Mouse (Mus musculus) left cerebral cortex, adult 8-10 months (tissue): ENCODE data around the gene Atp5mpl. TPM values are rescaled to one million over a fixed set of nuclear protein-coding genes. Genes with fewer than 3 reads are reported as not detected.

Source experiments
- DNase-seq, 2 experiments: peaks; one replicate each; pipeline ENCODE4 v3.0.0; 2022; ENCODE audit warnings: low spot score in 2 of 2
- total RNA-seq, 4 experiments: library from RNA; stranded (reverse); gene quantifications; 2 replicates each; pipeline ENCODE4 v1.2.4; 2022

Gene Atp5mpl
- 100 to 1,000 TPM; 352 to 403 (median 371) TPM for total RNA-seq

DNA sequence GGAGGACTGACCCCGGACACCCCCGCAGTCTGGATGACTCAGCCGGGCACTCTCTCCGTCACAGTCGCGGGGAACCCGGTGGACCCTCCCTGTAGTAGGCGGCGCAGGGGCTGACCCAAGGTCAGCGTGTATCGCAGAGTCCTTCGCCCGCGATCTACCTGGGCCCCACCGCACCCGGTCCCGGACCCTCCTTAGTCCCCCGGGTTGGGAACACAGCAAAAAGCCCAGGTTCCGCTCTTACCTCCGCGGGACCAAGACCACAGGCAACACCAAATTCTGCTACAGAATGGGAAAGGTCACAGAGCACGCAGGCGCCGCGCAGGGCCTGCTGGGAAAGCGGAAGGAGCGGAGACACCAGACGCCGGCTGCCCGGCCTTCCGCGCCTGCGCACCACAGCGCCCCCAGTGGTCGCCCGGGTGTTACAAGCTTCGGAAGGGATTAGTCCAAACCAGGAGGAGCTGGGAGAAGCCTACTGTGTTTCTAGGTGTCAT lies at the start of gene Atp5mpl:
Gene Atp5mpl (minus strand): TSS at position 295 of the 491 bp plus-strand sequence.
- DNase-seq = peak; percentile 89 to 99

DNA sequence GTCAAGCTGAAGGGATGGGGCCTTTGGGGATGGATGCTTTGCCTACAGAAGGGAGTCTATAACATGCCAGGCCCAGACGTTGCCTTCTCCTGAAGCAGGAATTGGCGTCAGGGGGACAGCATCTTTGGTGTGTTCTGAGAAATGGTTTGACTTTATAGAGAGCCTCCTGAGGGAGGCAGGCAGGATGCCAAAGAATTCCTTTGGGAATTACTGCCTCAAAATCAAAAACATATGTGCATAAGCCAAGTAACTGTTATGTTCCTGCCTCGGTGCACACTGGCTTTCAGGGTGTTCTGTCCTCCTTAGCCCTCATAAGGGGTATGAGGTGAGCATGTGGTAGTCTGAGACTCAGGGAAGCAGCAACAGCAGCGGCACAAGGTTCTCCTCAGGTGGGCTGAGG lies 49.6 kb upstream of the Atp5mpl start:
- DNase-seq = no peak

DNA sequence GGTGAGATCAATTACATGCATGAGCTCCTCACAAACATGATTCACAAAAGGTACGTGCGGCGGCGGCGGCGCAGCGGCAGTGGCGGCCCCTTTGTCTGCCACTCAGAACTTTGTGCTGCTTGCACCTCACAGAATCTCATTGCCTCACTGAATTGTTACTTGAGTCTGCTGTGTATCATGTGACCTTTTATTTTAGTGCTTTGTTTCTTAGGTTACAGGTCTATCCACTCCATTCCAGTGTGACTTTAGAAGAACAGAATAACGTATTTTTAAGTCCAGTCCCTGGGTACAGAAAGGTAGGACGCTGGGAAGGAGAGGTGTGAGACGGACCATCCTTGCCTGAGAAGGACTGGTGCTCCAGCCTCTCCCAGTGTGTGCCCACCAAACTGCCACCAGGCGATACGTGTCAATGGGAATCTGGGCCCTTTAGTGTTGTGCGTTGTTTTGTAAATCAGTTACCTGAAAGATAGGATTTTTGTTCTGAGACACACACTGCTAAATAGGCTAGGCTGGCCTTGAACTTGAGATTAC lies 46.6 kb upstream of the Atp5mpl start:
- no peak for DNase-seq

DNA sequence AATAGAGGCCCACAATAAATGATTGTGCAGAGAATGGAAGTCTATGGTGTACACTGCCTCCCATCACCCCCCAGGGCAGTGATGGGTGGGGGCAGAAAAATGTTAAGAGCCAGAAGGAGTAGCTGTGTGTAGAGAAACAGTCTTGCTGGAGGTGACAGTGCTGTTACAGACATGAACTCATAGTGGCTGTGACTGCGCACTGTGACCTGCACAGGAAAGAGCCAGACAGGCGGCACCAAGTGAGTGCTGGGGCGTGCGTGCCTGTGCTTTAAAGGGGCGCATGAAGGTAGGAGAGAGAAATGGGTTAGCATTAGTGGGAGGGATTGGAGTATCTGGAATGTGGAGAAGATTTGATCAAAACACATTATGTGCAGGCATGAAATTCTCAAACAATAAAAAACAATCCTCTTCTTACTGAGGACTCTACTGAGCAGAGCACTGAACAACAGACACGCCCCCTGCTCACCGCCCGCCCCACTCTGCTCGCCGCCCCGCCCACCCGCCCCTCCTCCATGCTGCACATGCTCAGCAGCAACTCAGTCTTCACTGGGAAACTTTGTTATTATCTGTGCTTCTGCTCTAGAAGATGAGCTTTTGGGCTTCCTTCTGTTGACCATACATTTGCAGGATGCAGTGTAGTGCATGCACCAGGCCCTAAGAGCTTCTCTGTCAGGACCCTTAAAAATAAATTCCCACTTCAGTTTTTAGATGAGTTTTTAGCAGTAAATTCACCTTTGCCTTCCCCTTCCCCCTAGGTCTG lies 45.9 kb upstream of the Atp5mpl start:
- no peak for DNase-seq

DNA sequence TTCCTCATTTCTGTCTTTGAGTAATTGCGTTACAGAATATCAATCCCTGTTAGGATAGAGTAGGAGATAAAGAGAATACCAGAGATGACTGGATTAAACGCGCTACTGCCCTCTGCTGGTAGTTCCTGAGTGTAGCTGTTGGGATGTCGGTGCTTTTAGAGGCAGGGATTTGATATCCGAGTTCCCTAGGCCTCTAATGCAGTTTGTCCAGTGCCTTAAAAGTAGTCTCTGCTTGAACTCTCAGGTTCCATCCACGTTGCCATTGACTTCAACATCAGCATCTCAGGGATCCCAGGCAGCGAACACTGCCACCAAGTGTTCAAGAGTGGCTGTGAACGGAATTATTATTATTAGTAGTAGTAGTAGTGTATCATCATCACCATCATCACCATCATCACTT lies 34.4 kb upstream of the Atp5mpl start:
- peak in 1 of 2 experiments; percentile 57 for DNase-seq

DNA sequence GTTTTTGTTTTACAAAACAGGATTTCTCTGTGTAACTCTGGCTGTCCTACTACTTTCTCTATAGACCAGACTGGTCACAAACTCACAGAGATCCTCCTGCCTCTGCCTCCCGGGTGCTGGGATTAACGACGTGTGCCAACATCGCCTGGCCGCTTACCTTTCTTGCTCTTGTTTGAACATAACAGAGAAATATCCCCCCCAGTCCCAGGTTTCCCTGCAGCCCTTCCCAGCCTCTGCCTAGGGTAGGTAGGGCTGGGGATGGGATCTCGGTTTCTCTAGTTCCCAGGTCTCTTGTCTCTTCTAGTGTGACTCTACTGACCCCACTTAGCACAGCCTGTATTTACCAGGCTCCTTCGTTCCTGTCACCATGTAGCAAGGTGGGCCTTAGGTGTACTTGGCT lies 33.0 kb upstream of the Atp5mpl start:
- no peak for DNase-seq

DNA sequence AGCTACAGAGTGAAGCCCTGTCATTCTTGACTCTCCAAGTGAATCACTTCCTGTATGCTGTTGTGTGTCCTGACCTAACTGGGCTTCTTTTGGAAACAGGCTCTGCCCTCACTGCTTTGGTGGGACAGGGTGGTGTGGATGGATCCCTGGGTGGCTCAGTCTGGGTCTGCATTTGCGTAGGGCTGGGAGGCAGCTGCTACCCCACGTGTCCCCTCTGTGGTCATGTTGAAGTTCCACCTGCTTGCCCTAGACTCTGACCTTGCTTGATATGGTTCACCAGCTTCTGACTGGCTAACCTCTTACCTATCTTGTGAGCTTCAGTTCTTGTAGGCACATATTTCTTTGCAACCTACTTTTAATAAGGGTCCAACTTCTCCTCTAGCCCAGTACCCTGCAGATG lies 28.4 kb upstream of the Atp5mpl start:
- DNase-seq = no peak

DNA sequence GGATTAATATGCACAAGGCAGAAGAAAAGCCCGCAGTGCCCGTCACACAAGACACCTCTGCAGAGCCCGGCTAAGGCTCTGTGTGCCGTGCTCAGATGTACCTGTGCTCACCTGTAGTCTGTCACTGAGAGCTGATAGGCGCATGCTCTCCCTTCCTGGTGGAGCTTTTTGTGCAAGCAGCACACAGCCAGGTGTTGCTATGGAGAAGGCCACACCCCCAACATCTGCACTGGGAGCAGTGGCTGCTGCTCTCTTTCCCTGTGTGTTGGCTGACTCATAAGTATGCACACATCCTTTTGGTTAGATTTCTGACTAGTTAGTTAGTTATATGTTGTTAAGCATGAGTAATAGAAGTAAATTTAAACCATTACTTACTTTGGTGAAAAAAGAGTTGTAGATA lies 25.8 kb upstream of the Atp5mpl start:
- no peak for DNase-seq

DNA sequence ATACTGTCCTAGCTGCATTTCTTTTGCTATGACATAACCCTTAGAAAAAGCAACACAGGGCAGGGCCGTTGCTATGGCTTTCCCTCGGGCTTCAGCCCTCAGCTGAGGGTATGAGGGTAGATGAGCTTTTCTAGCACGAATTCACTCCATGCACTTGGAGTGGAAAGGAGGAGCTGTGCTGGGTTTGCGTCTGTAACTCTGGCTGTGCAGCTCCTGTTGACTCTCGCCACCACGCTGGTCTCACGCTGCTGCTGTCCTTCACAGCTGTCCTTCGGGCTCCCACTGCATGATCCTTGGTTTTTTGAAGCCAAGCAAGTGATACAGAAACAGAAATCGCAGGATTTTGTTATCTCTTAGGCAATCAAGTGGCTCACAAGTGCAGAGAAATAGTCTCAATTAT lies 20.0 kb upstream of the Atp5mpl start:
- no peak for DNase-seq

DNA sequence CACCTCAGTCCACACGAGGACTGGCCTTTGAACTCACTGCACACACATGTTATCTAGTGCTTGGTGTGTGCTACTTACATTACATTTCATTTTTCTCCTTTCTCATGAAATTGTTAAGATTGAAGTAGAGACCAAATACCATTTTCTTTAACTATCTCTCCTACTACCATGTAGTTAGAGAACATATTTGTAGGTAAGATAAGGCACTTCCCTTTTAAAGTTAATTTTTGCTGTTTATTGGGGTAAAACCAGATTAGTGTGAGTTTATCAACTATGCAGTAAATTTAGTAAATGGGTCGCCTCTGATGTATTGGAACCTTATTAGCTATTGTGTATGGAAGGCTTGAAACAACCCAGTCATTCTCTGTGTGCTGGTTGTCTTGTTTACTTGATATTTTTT lies 16.4 kb upstream of the Atp5mpl start:
- DNase-seq = no peak

DNA sequence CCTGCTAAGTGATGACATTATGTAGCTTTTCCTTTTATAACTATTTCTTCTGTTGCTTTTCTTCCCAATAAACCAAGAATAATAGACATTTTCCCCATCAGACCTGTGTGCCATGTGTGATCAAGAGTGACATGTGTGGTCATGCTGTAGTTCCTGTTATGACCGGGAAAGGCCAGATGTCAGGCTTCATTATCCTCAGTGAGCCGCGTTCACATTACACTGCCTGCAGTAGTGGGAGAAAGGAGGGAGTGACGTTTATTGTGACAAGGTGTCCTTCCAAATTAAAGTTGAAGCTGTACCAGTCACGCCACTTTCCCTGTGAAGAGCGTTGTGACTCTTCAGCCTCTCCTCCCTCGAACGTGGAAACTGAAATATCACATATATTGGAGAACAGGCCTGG lies 15.1 kb upstream of the Atp5mpl start:
- DNase-seq = no peak

DNA sequence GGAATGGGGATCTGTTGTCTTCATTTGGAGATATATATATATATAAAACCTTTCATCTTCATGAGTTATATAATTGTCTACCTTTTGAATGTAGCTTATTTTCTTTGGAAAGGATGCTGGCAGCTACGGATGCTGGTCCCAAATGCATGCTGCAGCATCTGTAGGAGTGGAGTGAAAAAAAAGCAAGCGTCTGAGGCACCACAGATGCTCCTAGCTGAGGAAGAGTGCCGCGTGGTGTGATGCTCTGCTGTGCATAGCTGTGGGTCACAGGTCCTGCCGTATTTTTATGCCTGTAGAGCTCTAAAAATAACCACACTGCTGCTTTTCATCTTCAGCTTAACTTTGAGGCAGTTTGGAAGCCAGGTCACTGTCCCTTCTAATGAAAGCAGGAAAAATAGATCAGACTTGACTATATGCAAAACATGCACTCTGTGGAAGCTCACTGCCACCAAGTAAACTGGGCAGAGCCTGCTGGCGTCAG lies 14.2 kb upstream of the Atp5mpl start, which contains the start of gene Rd3l:
Gene Rd3l (minus strand): TSS at position 431 of the 481 bp plus-strand sequence.
- DNase-seq = no peak

DNA sequence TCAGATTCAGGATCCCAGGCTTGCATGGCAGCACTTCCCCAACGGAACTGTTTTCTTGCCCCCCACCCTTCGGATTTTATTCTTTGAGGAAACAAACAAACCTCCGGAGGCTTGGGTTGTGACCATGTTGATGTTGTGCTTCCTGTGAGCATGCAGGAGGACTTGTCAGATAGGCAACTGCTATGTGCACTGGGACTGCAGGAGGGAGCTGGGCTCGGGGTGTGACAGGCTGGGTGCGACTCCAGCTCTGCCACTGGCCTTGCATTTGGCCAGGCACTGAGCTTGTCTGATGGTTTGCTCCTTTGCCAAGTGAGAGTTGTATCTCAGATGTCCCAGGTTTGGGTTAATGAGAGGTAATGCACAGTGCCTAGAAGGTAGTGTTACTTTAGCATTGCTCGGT lies 11.5 kb upstream of the Atp5mpl start:
- DNase-seq = no peak

DNA sequence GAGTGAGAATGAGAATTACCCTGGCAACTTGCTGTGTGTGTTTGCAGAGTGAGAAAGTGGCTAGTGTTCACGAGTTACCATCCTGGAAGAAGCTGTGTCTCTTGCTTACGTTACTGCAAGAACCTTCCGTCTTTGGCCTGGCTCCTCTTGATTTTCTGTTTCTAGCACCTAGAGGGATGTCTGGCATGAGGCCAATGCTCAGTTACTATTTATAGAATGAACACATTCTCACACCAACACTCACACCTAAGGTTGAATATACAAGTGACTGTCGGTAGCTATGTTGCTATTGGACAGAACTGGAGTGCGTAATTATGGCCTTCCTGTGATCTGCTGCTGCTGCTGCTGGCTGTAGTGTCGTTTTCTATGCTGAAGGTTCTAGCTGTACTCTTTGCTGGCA lies 10.4 kb upstream of the Atp5mpl start:
- DNase-seq = no peak

DNA sequence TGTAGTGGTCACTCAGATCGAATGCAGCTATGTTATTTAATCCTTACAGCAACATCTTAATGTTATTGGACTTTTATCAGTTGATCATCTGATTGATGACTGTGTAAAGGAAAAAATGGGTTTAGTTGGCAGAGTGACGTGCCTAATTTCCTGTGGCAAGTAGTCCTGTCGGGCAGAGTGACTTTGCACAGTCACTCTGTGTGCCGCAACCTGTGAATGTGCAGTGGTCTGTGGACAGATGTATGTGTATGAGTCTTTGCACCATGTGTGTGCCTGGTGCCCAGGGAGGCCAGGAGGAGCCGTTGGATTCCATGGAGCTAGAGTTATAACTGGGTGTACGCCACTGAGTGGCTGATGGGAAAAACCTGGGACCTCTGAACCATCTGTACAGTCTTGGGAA lies 7.8 kb upstream of the Atp5mpl start:
- no peak for DNase-seq

DNA sequence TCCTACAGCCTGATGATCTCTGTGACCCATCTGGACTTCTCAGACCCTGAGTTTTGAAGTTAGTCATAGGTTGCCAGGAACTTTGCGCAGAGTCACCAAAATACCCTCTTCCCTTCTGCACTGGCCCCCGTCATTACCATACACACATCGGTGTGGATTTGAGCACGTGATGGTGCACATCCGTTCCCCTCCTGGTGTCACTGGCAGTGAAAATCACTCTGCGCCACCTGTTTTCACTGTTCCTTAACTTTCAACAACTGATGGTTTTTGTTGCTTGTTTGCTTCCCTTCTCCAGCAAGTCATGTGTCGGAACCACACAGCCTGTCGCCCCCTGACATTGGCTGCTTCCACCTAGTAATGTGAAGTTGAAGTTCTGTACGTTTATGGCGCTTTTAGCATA lies 5.7 kb upstream of the Atp5mpl start:
- DNase-seq = no peak

DNA sequence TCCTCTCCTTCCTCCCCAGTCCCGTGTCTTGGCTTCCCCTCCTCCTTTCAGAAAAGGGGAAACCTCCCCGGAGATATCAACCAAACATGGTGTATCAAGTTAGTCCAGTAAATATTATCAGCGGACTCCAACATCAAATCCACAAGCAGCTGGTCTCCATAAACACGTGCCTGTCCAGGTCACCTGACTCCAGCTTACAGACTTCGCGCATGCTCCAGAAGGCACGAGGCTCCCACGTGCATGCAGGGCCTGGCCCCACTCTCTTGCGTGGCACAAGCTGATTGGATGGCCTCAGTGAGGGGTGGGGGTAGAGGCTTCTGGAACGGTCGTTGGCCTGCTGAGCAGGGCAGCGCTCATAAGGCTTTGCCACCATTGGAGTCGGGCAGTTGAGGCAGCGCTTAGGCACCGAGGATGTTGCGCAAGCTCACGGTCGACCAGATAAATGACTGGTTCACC lies 4.5 kb upstream of the Atp5mpl start, which contains the start of gene Tdrd9:
Gene Tdrd9 (plus strand): TSS at position 329 of the 456 bp plus-strand sequence.
- no peak for DNase-seq

DNA sequence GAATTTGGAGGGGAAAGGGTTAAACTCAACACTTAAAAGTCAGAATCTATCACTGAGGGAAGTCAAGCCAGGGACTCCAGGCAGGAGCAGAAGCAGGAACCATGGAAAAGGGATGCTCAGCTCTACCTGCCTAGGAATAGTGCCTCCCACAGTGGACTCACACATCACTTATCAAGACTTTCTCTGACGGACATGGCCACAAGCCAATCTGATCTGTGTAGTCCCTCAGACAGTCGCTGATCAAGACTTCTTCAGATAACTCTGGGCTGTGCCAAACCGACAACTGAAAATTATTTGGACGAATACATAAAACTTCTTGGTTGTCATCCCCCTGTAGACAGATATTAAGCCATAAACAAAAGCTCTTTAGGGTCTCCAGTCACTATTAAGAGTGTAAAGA lies 3.3 kb upstream of the Atp5mpl start:
- no peak for DNase-seq

DNA sequence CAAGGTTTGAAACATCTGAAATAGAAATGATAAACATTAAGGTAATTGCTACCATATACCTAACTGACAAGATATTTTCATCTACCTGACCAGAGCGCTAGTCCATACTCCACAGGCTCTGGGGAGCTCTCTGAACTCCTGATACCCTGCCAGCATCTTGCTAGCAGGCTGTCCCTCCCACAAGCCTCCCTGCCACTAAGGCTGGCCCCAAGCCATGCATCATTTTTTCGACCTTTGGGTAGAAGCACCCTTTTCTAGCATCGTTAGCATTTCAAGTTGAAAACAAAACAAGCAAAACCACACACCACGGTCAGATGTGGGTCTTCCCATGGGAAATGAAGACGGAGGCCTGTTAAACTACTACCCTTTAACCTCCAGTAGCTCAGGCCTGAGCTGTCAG lies 3.4 kb downstream of the Atp5mpl start:
- no peak for DNase-seq

DNA sequence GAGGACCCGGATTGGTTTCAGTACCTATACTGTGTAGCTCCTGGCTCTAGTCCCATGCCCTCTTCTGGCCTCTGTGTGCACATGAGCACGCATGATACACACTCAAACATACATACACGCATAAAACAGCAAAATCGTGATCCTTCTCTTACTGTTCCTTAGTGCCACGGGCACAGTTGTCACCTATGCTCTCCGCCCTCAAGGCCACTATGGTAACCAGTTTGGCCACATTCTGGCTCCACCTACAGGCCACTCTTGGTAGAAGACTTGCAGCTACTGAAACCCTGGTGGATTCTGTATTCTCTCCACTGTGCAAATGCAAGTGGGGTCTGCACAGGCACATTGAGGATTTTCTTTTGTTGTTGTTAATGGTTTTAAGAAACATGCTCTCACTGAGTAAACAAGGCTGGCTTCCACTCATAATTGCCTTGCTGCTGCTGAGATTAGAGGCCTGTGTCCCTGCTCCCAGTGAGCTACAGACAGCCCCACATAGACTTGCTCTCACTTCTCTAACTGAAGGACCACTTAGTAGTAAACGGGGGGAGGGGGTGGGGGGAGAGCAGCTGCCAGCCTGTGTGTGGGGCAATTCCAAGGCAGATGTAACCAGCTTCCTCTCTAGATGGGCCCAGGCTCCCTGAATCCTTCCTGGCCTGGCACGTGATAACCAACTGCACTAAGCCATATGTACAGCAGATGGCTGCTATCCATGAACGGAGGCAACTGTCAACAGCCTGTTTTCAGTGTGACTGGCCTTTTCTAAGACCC lies 8.5 kb downstream of the Atp5mpl start:
- DNase-seq = peak in 1 of 2 experiments; percentile 57

DNA sequence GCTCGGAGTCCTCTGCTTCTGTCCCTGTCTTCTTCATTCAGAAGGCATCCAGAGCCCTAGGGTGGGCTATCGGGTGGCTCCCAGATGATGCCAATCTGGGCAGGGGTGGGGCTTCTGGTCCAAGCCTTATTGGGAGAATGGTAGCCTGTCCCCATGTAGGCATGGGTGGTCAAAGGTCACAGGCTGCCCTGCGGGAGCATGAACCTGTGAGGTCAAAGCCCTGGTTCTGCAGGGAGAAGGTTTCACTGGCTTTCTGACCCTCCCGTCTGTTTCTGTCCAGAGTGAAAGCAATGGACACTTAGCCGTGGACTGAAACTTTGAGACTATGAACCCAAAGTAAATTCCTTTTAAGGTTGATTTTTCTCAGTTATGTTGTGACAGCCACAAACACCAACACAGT lies 10.6 kb downstream of the Atp5mpl start:
- DNase-seq = no peak

DNA sequence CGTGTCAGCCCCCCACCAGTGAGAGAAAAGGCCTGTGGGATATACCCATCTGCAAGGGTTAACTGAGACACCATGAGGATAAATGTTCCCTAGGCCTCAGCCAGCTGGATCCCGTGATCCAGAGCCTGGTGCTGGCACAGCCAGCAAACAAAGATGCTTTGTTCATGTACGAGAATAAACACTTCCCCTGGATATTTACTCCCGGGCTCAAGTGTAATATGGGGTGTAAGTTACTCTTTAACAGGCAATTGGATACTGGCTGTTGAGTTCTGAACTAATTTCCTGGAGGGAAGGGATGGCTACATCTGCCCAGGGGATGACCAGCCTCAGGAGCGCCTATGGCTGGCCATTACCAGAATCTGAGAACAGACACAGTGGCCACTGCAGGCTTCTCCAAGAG lies 15.1 kb downstream of the Atp5mpl start:
- DNase-seq = no peak
